Mouse (Mus musculus) lung, postnatal 14 days (tissue): ENCODE results near the gene Med28.

Experiments used
- DNase-seq: peaks from one replicate; pipeline ENCODE4 v3.0.0; 2021

Gene Med28

GRCm38 (mm10) chr5:45513511-45513910 is 6.5 kb upstream of the Med28 start:
- no peak for DNase-seq

GRCm38 (mm10) chr5:45514599-45514998 is 5.4 kb upstream of the Med28 start:
- no peak for DNase-seq

- no peak for DNase-seq
Observed at GRCm38 (mm10) chr5:45515151-45515743, 4.8 kb upstream of the Med28 start.

- no peak for DNase-seq
Observed at GRCm38 (mm10) chr5:45520809-45521110, 731 bp downstream of the Med28 start.

GRCm38 (mm10) chr5:45521601-45522000 is 1.6 kb downstream of the Med28 start:
- no peak for DNase-seq

GRCm38 (mm10) chr5:45525101-45525500 is 5.1 kb downstream of the Med28 start:
- no peak for DNase-seq

- DNase-seq: no peak
Observed at GRCm38 (mm10) chr5:45526338-45526737, 6.3 kb downstream of the Med28 start.

GRCm38 (mm10) chr5:45529696-45530095 is 9.7 kb downstream of the Med28 start:
- peak; percentile 13 for DNase-seq

- DNase-seq: peak; percentile 74
Observed at GRCm38 (mm10) chr5:45534319-45535098, 14.5 kb downstream of the Med28 start.

GRCm38 (mm10) chr5:45535177-45535576 is 15.1 kb downstream of the Med28 start:
- no peak for DNase-seq

- DNase-seq: no peak
Observed at GRCm38 (mm10) chr5:45539502-45539901, 19.5 kb downstream of the Med28 start.

- DNase-seq: no peak
Observed at GRCm38 (mm10) chr5:45543374-45543773, 23.3 kb downstream of the Med28 start.

GRCm38 (mm10) chr5:45549586-45549985 is 29.6 kb downstream of the Med28 start:
- DNase-seq: no peak

GRCm38 (mm10) chr5:45564054-45564453 is 44.0 kb downstream of the Med28 start:
- DNase-seq: no peak

- DNase-seq: no peak
Observed at GRCm38 (mm10) chr5:45565829-45566228, 45.8 kb downstream of the Med28 start.

GRCm38 (mm10) chr5:45572816-45573215 is 52.8 kb downstream of the Med28 start:
- DNase-seq: no peak

- DNase-seq: no peak
Observed at GRCm38 (mm10) chr5:45576716-45577115, 56.7 kb downstream of the Med28 start.

- peak; percentile 2 for DNase-seq
Observed at GRCm38 (mm10) chr5:45577376-45577775, 57.3 kb downstream of the Med28 start.
